Mouse (Mus musculus): ENCODE data around the gene Gm2016.
"Not testable (repeated sequence)": the region's sequence is repeated elsewhere in the genome, so short reads cannot be mapped to it uniquely, and the experiment has no call there.

- not testable (repeated sequence) for TF ChIP-seq TAL1 (IDR thresholded peaks at IDR 0.05; ENCODE audit: low read length); MAX (IDR thresholded peaks at IDR 0.05; ENCODE audit: low read length); POLR2AphosphoS2 (IDR thresholded peaks at IDR 0.05; ENCODE audit: low read length); ZNF384 (IDR thresholded peaks at IDR 0.05; ENCODE audit: low read depth, low read length); CTCF (IDR thresholded peaks at IDR 0.05 in 2 of 3, conservative IDR thresholded peaks at IDR 0.05 in 1 of 3; ENCODE audit: control insufficient read depth in 1 of 3, insufficient read depth in 1 of 3, low read depth in 2 of 3, low read length in 3 of 3, poor library complexity in 1 of 3, severe bottlenecking in 1 of 3); RAD21 (IDR thresholded peaks at IDR 0.05; ENCODE audit: low read depth, low read length); NRF1 (IDR thresholded peaks at IDR 0.05; ENCODE audit: insufficient read depth, low read depth, low read length, poor library complexity, severe bottlenecking); GATA1 (IDR thresholded peaks at IDR 0.05; ENCODE audit: low read depth, low read length); MAFK (IDR thresholded peaks at IDR 0.05; ENCODE audit: borderline replicate concordance, low read depth, low read length); EP300 (IDR thresholded peaks at IDR 0.05; ENCODE audit: low read depth in 1 of 2, low read length in 2 of 2); ZC3H11A (IDR thresholded peaks at IDR 0.05; ENCODE audit: low read depth, low read length); USF1 (IDR thresholded peaks at IDR 0.05; ENCODE audit: low read depth, low read length)
Observed at GRCm38 (mm10) chr12:87842239-87842638, 31.6 kb upstream of the Gm2016 start, which contains the start of gene Gm2001.
